ENCODE assay signal across 21 mouse cellular contexts in the genomic region with DNA sequence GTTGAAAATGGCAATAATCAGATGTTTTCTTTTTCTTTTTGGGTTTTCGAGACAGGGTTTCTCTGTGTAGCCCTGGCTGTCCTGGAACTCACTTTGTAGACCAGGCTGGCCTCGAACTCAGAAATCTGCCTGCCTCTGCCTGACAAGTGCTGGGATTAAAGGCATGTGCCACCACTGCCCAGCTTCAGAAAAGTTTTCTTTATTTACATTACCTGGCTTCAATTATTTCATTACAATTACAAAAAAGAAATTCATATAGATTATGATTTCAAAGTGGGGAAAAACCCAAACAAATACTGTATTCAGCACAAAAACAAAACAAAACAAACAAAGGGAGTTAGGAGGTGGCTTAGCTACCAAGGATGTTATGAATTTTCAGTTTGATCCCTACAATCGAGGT. TPM values are rescaled to one million over a fixed set of nuclear protein-coding genes. Genes with fewer than 3 reads are reported as not detected.
DNase-seq lines count a peak whose midpoint lies in the region; TF ChIP-seq lines count a peak whose summit lies in the region.
"Not testable (repeated sequence)": the region's sequence is repeated elsewhere in the genome, so short reads cannot be mapped to it uniquely, and the experiment has no call there.
"Had no signal": no experiment of that assay in that cellular context is flagged by ENCODE, and none has a peak within 500 bp of the region (broad histone marks: within the 10 kb centered on the region; RNA-seq: fewer than 3 reads in every experiment).

No protein-coding gene starts in this region.

- H3K79me2 ChIP-seq in CH12.LX (replicated peaks; ENCODE audit: control insufficient read depth, extremely low read depth, insufficient read depth, poor library complexity, severe bottlenecking); MEL (ENCODE audit: control insufficient read depth, insufficient read depth, low read length, poor library complexity): not testable (repeated sequence)

- peak; percentile 25 for DNase-seq in CD4-positive helper T cell, adult 2 months (ENCODE audit: low read depth, low spot score)
- DNase-seq in CH12.LX (ENCODE audit: extremely low read depth): not testable (repeated sequence)
- DNase-seq in MEL (ENCODE audit: low read depth, low spot score): peak; percentile 45
- DNase-seq in heart, adult 11 months: peak; percentile 72
- DNase-seq in induced T-regulatory cell, adult 2 months (ENCODE audit: low read depth): peak; percentile 62
- DNase-seq in naive thymus-derived CD4-positive, alpha-beta T cell, adult 2 months (ENCODE audit: low read depth): peak; percentile 42

- H3K27ac ChIP-seq in CH12.LX (ENCODE audit: insufficient read depth, low read depth); MEL (ENCODE audit: control insufficient read depth, low read depth, low read length): not testable (repeated sequence)

- not testable (repeated sequence) for H3K4me2 ChIP-seq in CH12.LX (ENCODE audit: insufficient read depth, low read depth, poor library complexity, severe bottlenecking)

- H3K27me3 ChIP-seq in CH12.LX (replicated peaks); MEL (ENCODE audit: control insufficient read depth in 1 of 2, insufficient read depth in 2 of 2, low read length in 2 of 2): not testable (repeated sequence)

- H3K4me1 ChIP-seq in CH12.LX (ENCODE audit: control insufficient read depth in 1 of 2, insufficient read depth in 2 of 2) (peaks cover 5 to 44% of the 10 kb centered on the region in 2 experiments), MEL (ENCODE audit: control insufficient read depth in 1 of 2, insufficient read depth in 2 of 2, low read length in 2 of 2) (peaks cover 2 to 14% of the 10 kb centered on the region in 2 experiments; a peak in 3 of 4 replicates)

- in situ Hi-C loops in CH12.LX (cut with MboI; ENCODE audit: low pct_ligation_motif_present, low pct_unique_long_range_greater_than_20kb, low sequenced_read_pairs): loop anchor here (5.0 to 25.0 kb wide), 4 partner anchors 33 to 522 kb away; no protein-coding TSS in a partner anchor

- TF ChIP-seq RAD21 in CH12.LX (IDR thresholded peaks at IDR 0.05; ENCODE audit: low read depth, low read length); MEL (IDR thresholded peaks at IDR 0.05; ENCODE audit: low read depth, low read length): not testable (repeated sequence)

- not testable (repeated sequence) for TF ChIP-seq CTCF in CH12.LX (conservative IDR thresholded peaks at IDR 0.05 in 1 of 2, IDR thresholded peaks at IDR 0.05 in 1 of 2; ENCODE audit: low read depth in 2 of 2, low read length in 2 of 2); MEL (IDR thresholded peaks at IDR 0.05 in 2 of 3, conservative IDR thresholded peaks at IDR 0.05 in 1 of 3; ENCODE audit: control insufficient read depth in 1 of 3, insufficient read depth in 1 of 3, low read depth in 2 of 3, low read length in 3 of 3, poor library complexity in 1 of 3, severe bottlenecking in 1 of 3)

- TF ChIP-seq POLR2A in CH12.LX (IDR thresholded peaks at IDR 0.05; ENCODE audit: low read depth, low read length); MEL (IDR thresholded peaks at IDR 0.05; ENCODE audit: control insufficient read depth in 1 of 2, insufficient read depth in 1 of 2, low read depth in 1 of 2, low read length in 2 of 2, poor library complexity in 1 of 2): not testable (repeated sequence)

- not testable (repeated sequence) for H3K4me3 ChIP-seq in CH12.LX (replicated peaks in 1 of 3; ENCODE audit: low read depth in 2 of 3, low read length in 2 of 3, poor library complexity in 1 of 3); MEL (ENCODE audit: control insufficient read depth in 1 of 2, insufficient read depth in 1 of 2, low read depth in 2 of 2, low read length in 2 of 2)

- H3K36me3 ChIP-seq in CH12.LX (replicated peaks in 1 of 2; ENCODE audit: control insufficient read depth in 1 of 2, insufficient read depth in 1 of 2, low read length in 1 of 2): not testable (repeated sequence)
- H3K36me3 ChIP-seq in MEL (ENCODE audit: control insufficient read depth in 1 of 2, insufficient read depth in 2 of 2, low read length in 2 of 2): peaks cover 0 to 11% of the 10 kb centered on the region in 2 experiments; a peak in 2 of 4 replicates

- H3K9ac ChIP-seq in CH12.LX (ENCODE audit: insufficient read depth, low read depth); MEL (ENCODE audit: control insufficient read depth, low read depth, low read length, poor library complexity, severe bottlenecking): not testable (repeated sequence)

- TF ChIP-seq EP300 in CH12.LX (IDR thresholded peaks at IDR 0.05; ENCODE audit: low read length); MEL (IDR thresholded peaks at IDR 0.05; ENCODE audit: low read depth in 1 of 2, low read length in 2 of 2): not testable (repeated sequence)

- dilution Hi-C loops in CH12.LX (cut with MboI; ENCODE audit: extremely low pct_ligation_motif_present, extremely low pct_unique_long_range_greater_than_20kb, low sequenced_read_pairs): not testable (repeated sequence)

- H3K9me3 ChIP-seq in CH12.LX (replicated peaks; ENCODE audit: low read length); MEL (replicated peaks; ENCODE audit: insufficient read depth, low read length): not testable (repeated sequence)

TF ChIP-seq in CH12.LX, 34 proteins besides CTCF, POLR2A, EP300 and RAD21:
- peak; percentile 94 for TF ChIP-seq TBP (conservative IDR thresholded peaks at IDR 0.05; ENCODE audit: low read depth, low read length)

TF ChIP-seq in MEL, 35 proteins besides CTCF, POLR2A, EP300 and RAD21:
- TF ChIP-seq TBP (IDR thresholded peaks at IDR 0.05; ENCODE audit: low read depth, low read length): peak; percentile 98

RNA-seq across cellular contexts. Expression of gene Klrb1b, which starts 14.5 kb away (rescaled TPM):
- total RNA-seq in CH12.LX (2012; rRNA removed) (not detected in 2 replicates), CH12.LX (2014; rRNA removed) (not detected in 2 replicates), MEL (2012; rRNA removed) (not detected in 2 replicates)
- polyA plus RNA-seq in CH12.LX (2012; ENCODE audit: insufficient read length, low read depth) (not detected in 2 replicates), MEL (2012; ENCODE audit: insufficient read depth in 1 of 2, insufficient read length in 2 of 2, low read depth in 1 of 2, low replicate concordance in 2 of 2, missing spikeins in 1 of 2) (not detected)
- total RNA-seq: adrenal gland, postnatal 14 days; adrenal gland, postnatal 25 days; ES-E14 had no signal
- polyA plus RNA-seq: activated CD4-positive, CD25-positive, alpha-beta regulatory T cell, adult 4 months; adrenal gland, adult 2 months; brain, embryonic 14.5 days; C2C12; CD4-positive, CD25-positive, alpha-beta regulatory T cell, adult 4 months; cerebellum, adult 2 months; G1E; Patski had no signal

RNA-seq across cellular contexts. Expression of gene Gm44511, which starts 14.6 kb away (rescaled TPM):
- total RNA-seq in CH12.LX (2012; rRNA removed): not detected in 2 replicates
- not detected in 2 replicates for total RNA-seq in CH12.LX (2014; rRNA removed)
- polyA plus RNA-seq in CH12.LX (2012; ENCODE audit: insufficient read length, low read depth): not detected in 2 replicates
- total RNA-seq in MEL (2012; rRNA removed): not detected in 2 replicates
- polyA plus RNA-seq in MEL (2012; ENCODE audit: insufficient read depth in 1 of 2, insufficient read length in 2 of 2, low read depth in 1 of 2, low replicate concordance in 2 of 2, missing spikeins in 1 of 2): not detected
- total RNA-seq: adrenal gland, adult 18-20 months; adrenal gland, adult 2 months; adrenal gland, postnatal 10 days; adrenal gland, postnatal 14 days; adrenal gland, postnatal 25 days; adrenal gland, postnatal 36 days; adrenal gland, postnatal 4 days; ES-E14; G1E had no signal
- polyA plus RNA-seq: activated CD4-positive, CD25-positive, alpha-beta regulatory T cell, adult 4 months; adrenal gland, adult 2 months; brain, embryonic 14.5 days; C2C12; CD4-positive, CD25-positive, alpha-beta regulatory T cell, adult 4 months; cerebellum, adult 2 months; G1E; Patski had no signal

RNA-seq across cellular contexts. Expression of gene Clec2i, which starts 46.7 kb away (rescaled TPM):
- total RNA-seq in CH12.LX (2012; rRNA removed) (34.4 and 38.5 TPM in 2 replicates), CH12.LX (2014; rRNA removed) (104 and 134 TPM in 2 replicates), MEL (2012; rRNA removed) (not detected in 2 replicates)
- polyA plus RNA-seq in CH12.LX (2012; ENCODE audit: insufficient read length, low read depth) (80.7 and 90.3 TPM in 2 replicates), MEL (2012; ENCODE audit: insufficient read depth in 1 of 2, insufficient read length in 2 of 2, low read depth in 1 of 2, low replicate concordance in 2 of 2, missing spikeins in 1 of 2) (not detected)
- total RNA-seq: adrenal gland, postnatal 25 days; adrenal gland, postnatal 36 days had no signal
- polyA plus RNA-seq: adrenal gland, adult 2 months; brain, embryonic 14.5 days; C2C12; cerebellum, adult 2 months; G1E; Patski had no signal

RNA-seq across cellular contexts. Expression of gene BC035044, which starts 50.3 kb away (rescaled TPM):
- total RNA-seq in CH12.LX (2012; rRNA removed): 51.6 and 53.5 TPM in 2 replicates
- total RNA-seq in CH12.LX (2014; rRNA removed): 121 and 124 TPM in 2 replicates
- polyA plus RNA-seq in CH12.LX (2012; ENCODE audit: insufficient read length, low read depth): 49.4 and 49.7 TPM in 2 replicates
- total RNA-seq in MEL (2012; rRNA removed): not detected in 2 replicates
- polyA plus RNA-seq in MEL (2012; ENCODE audit: insufficient read depth in 1 of 2, insufficient read length in 2 of 2, low read depth in 1 of 2, low replicate concordance in 2 of 2, missing spikeins in 1 of 2): not detected
- total RNA-seq: ES-E14 had no signal
- polyA plus RNA-seq: C2C12, G1E, Patski had no signal

RNA-seq across cellular contexts. Expression of gene Klrb1c, which starts 51.7 kb away (rescaled TPM):
- total RNA-seq in CH12.LX (2012; rRNA removed): not detected in 2 replicates
- total RNA-seq in CH12.LX (2014; rRNA removed): not detected in 2 replicates
- not detected in 2 replicates for polyA plus RNA-seq in CH12.LX (2012; ENCODE audit: insufficient read length, low read depth)
- not detected in 2 replicates for total RNA-seq in MEL (2012; rRNA removed)
- polyA plus RNA-seq in MEL (2012; ENCODE audit: insufficient read depth in 1 of 2, insufficient read length in 2 of 2, low read depth in 1 of 2, low replicate concordance in 2 of 2, missing spikeins in 1 of 2): not detected
- total RNA-seq: adrenal gland, postnatal 25 days had no signal
- polyA plus RNA-seq: C2C12; cerebellum, adult 2 months; G1E; Patski had no signal

Comparison
In these comparisons a context has a peak if more than half of its experiments do, and no peak if none do; other contexts are left out.
1. RNA of gene Clec2i, which starts 46.7 kb away (total RNA-seq): 34.4 to 134 TPM in CH12.LX; not detected in MEL; every median in the first group is over 10 times any median in the second.